Mouse (Mus musculus): ENCODE results near the gene Ceacam16. TPM values are rescaled to one million over a fixed set of nuclear protein-coding genes. Genes with fewer than 3 reads are reported as not detected.
A peak's percentile ranks its signal among the peaks of the same experiment; 100 is the strongest.

The Ceacam16 gene
- polyA plus RNA-seq, 1 experiment from 2014 or later, result not detected

DNA sequence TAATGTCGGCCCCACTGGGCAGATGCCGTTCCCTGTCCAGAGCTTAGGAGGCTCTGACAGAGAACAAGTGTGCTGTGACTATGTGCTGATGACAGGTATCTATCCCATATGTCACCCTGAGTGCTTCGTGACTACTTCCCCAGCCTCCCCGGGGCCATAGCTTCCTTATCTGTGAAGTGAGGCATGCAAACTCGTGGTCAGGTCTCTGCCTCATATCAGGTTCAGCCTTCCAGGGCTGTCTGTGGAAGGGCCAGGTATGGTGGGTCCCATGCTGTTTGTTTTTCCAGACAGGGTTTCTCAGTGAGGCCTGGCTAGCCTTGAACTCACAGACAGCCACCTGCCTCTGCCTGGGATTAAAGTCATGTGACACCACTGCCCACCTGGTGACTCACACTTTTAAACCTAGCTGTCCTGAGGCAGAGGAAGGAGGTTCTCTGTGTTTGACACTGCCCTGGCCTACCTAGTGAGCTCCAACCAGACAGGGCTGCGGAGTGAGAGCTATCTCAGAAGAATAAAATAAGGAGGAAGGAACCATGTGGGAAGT, 47.4 kb downstream of the Ceacam16 start:
- Histone ChIP-seq H3K9ac (ENCODE audit: low read depth, low read length) (no peak overlapping the region), H3K4me2 (replicated peaks; ENCODE audit: low read depth, low read length) (no peak overlapping the region), H3K4me3 (ENCODE audit: low read depth, low read length) (no peak overlapping the region), H3K9me3 (ENCODE audit: control insufficient read depth, low read length) (no peaks in the 10 kb centered on the region), H3K36me3 (ENCODE audit: control insufficient read depth, insufficient read depth, low read length) (no peaks in the 10 kb centered on the region), H3K27me3 (ENCODE audit: control insufficient read depth, insufficient read depth, low read length) (peaks cover 42% of the 10 kb centered on the region), H3K27ac (ENCODE audit: low read depth, low read length) (no peak overlapping the region), H3K4me1 (replicated peaks; ENCODE audit: control insufficient read depth, insufficient read depth, low read length) (peaks cover 14% of the 10 kb centered on the region)
- no peak for DNase-seq (ENCODE audit: low spot score)
- WGBS, result 80% methylated on average over 6 of the region's 6 CpGs
- ATAC-seq (ENCODE audit: low FRiP score), result no peak

DNA sequence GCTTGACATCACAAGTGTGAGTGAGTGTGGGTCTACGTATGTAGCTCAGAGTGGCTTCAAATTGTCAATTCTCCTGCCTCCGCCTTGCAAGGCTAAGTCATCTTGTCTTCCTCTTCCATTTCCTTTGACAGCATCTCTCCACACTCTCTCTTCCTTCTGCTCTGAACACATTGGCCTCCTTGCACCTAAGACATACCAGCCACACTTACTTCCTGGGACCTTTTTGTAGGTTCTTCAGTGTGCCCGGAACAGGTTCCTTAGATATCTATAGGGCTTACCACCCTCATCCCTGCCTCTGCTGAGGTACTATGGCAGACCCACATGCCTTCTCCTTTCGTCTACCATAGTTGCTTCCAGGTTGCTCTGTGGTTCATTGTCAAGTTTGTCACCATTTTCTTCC, 47.9 kb downstream of the Ceacam16 start:
- WGBS, result 88% methylated on average over 4 of the region's 4 CpGs
- no peak overlapping the region for H3K9ac ChIP-seq (ENCODE audit: low read depth, low read length)
- DNase-seq (ENCODE audit: low spot score) (no peak), ATAC-seq (ENCODE audit: low FRiP score) (no peak)
- no peaks in the 10 kb centered on the region for H3K36me3 ChIP-seq (ENCODE audit: control insufficient read depth, insufficient read depth, low read length)
- H3K9me3 ChIP-seq (ENCODE audit: control insufficient read depth, low read length), result no peaks in the 10 kb centered on the region
- no peak overlapping the region for H3K4me3 ChIP-seq (ENCODE audit: low read depth, low read length)
- peaks cover 44% of the 10 kb centered on the region for H3K27me3 ChIP-seq (ENCODE audit: control insufficient read depth, insufficient read depth, low read length)
- no peak overlapping the region for H3K27ac ChIP-seq (ENCODE audit: low read depth, low read length)
- H3K4me2 ChIP-seq (replicated peaks; ENCODE audit: low read depth, low read length), result no peak overlapping the region
- peaks cover 14% of the 10 kb centered on the region for H3K4me1 ChIP-seq (replicated peaks; ENCODE audit: control insufficient read depth, insufficient read depth, low read length)

DNA sequence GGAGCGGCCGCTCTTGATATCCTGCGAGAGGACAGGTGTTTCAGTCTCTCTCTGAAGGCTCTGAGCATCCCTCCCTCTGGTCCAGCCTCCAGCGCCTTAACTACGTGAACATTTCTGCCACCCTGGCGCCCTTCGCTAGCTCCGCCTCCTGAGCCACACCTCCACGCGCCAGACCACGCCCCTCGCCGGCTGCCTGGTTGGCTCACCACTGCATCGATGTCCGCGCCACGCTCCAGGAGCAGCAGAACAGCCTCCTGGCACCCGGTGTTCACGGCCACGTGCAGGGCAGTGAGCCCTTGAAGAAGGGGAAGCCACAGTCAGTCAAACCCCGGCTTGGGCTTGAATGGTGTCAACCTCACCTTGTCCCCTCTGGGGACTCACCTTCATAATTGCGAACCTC, 50.0 kb downstream of the Ceacam16 start:
- H3K27ac ChIP-seq (ENCODE audit: low read depth, low read length), result no peak overlapping the region
- peak overlapping the region; percentile 4; the same call in 1 of the 2 replicates for H3K4me3 ChIP-seq (ENCODE audit: low read depth, low read length)
- no peaks in the 10 kb centered on the region for H3K9me3 ChIP-seq (ENCODE audit: control insufficient read depth, low read length)
- peaks cover 41% of the 10 kb centered on the region for H3K27me3 ChIP-seq (ENCODE audit: control insufficient read depth, insufficient read depth, low read length)
- WGBS, result 2% methylated on average over 22 of the region's 22 CpGs
- ATAC-seq (ENCODE audit: low FRiP score) (peak; percentile 28; the same call in 1 of the 2 replicates), DNase-seq (ENCODE audit: low spot score) (peak; percentile 53)
- peaks cover 6% of the 10 kb centered on the region; the same call in 1 of the 2 replicates for H3K4me1 ChIP-seq (replicated peaks; ENCODE audit: control insufficient read depth, insufficient read depth, low read length)
- H3K4me2 ChIP-seq (replicated peaks; ENCODE audit: low read depth, low read length), result peak overlapping the region; percentile 31
- H3K36me3 ChIP-seq (ENCODE audit: control insufficient read depth, insufficient read depth, low read length), result no peaks in the 10 kb centered on the region
- no peak overlapping the region for H3K9ac ChIP-seq (ENCODE audit: low read depth, low read length)

DNA sequence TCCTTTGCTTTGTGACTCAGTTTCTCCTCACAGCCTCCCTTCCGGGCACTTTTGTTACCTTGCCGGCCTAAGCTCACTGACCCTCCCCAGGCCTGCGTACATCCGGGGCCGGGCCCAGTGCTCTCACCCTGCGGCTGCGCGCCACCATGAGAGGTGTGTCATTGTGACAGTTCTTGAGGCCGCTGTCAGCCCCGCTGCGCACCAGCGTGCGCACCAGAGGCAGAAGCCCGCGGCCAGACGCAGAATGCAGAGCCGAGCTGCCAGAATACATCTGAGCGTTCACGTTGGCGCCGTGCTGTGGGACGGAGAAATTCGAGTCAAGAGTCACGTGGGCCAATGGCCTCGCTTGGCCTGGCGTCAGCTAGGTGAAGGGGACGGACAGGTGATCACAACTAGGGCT, 51.7 kb downstream of the Ceacam16 start:
- Histone ChIP-seq H3K9me3 (ENCODE audit: control insufficient read depth, low read length) (no peaks in the 10 kb centered on the region), H3K27ac (ENCODE audit: low read depth, low read length) (no peak overlapping the region), H3K27me3 (ENCODE audit: control insufficient read depth, insufficient read depth, low read length) (peaks cover 39% of the 10 kb centered on the region), H3K4me1 (replicated peaks; ENCODE audit: control insufficient read depth, insufficient read depth, low read length) (peaks cover 6% of the 10 kb centered on the region; the same call in 1 of the 2 replicates), H3K4me2 (replicated peaks; ENCODE audit: low read depth, low read length) (peak overlapping the region; percentile 26), H3K36me3 (ENCODE audit: control insufficient read depth, insufficient read depth, low read length) (no peaks in the 10 kb centered on the region), H3K4me3 (ENCODE audit: low read depth, low read length) (peak overlapping the region; percentile 8; the same call in 1 of the 2 replicates), H3K9ac (ENCODE audit: low read depth, low read length) (0 out of 2 replicates have a peak overlapping the region, but pooled peaks have one; percentile 19)
- DNase-seq (ENCODE audit: low spot score) (no peak), ATAC-seq (ENCODE audit: low FRiP score) (peak; percentile 62; the same call in 1 of the 2 replicates)
- WGBS, result 2% methylated on average over 27 of the region's 27 CpGs

DNA sequence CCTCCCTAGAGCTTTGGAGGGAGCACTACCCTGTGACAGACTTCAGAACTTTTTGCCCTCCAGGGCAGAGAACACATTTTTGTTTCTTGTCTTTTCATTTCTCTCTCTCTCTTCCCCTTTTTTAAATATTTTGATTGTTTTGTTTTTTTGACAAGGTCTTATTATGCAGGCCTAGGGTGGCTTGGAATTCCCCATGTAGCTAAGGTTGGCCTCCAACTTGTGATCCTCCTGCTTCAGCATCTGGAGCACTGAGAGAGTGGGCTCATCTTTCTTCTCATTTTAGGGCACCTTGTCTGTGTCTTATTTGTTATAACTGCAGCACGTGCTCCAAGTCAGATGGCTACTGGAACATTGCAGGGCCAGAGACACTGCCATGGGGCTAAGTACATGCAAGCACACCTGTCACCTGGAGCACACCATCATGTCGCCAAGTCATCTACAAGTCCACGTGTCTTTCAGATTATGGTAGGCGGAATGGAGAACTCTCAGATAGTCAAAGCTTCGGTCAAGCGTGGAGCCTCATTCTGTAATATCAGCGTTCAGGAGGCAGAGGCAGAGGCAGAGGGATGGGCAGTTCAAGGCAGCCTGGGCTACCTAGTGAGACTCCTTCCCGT, 54.6 kb downstream of the Ceacam16 start:
- Histone ChIP-seq H3K9me3 (ENCODE audit: control insufficient read depth, low read length) (no peaks in the 10 kb centered on the region), H3K4me3 (ENCODE audit: low read depth, low read length) (no peak overlapping the region), H3K9ac (ENCODE audit: low read depth, low read length) (no peak overlapping the region), H3K4me2 (replicated peaks; ENCODE audit: low read depth, low read length) (no peak overlapping the region), H3K27ac (ENCODE audit: low read depth, low read length) (no peak overlapping the region), H3K36me3 (ENCODE audit: control insufficient read depth, insufficient read depth, low read length) (no peaks in the 10 kb centered on the region), H3K27me3 (ENCODE audit: control insufficient read depth, insufficient read depth, low read length) (peaks cover 31% of the 10 kb centered on the region), H3K4me1 (replicated peaks; ENCODE audit: control insufficient read depth, insufficient read depth, low read length) (peaks cover 6% of the 10 kb centered on the region; the same call in 1 of the 2 replicates)
- ATAC-seq (ENCODE audit: low FRiP score) (no peak), DNase-seq (ENCODE audit: low spot score) (no peak)
- WGBS, result 86% methylated on average over 8 of the region's 8 CpGs

DNA sequence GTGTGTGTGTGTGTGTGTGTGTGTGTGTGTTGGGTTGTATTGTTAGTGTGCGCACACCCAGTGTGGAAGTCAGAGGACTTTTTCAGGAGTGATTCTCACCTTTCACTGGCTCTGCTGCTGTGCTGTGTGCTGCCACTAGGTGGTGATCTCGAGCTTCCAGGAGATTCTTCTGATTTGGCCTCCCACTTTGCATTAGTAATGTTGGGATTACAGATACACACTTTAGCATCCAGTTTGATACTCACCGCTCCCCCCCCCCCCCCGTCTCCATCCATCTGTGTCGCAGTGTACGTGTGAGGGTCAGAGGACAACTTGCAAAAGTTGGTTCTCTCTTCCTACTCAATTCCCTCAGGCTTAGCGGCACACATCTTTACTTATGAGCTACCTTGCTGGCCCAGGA, 58.1 kb downstream of the Ceacam16 start:
- H3K9me3 ChIP-seq (ENCODE audit: control insufficient read depth, low read length), result no peaks in the 10 kb centered on the region
- no peaks in the 10 kb centered on the region for H3K4me1 ChIP-seq (replicated peaks; ENCODE audit: control insufficient read depth, insufficient read depth, low read length)
- no peak overlapping the region for H3K9ac ChIP-seq (ENCODE audit: low read depth, low read length)
- no peak overlapping the region for H3K4me3 ChIP-seq (ENCODE audit: low read depth, low read length)
- DNase-seq (ENCODE audit: low spot score) (peak; percentile 84), ATAC-seq (ENCODE audit: low FRiP score) (peak; percentile 40; the same call in 1 of the 2 replicates)
- no peak overlapping the region for H3K27ac ChIP-seq (ENCODE audit: low read depth, low read length)
- no peak overlapping the region for H3K4me2 ChIP-seq (replicated peaks; ENCODE audit: low read depth, low read length)
- 48% methylated on average over 3 of the region's 7 CpGs for WGBS
- H3K27me3 ChIP-seq (ENCODE audit: control insufficient read depth, insufficient read depth, low read length), result no peaks in the 10 kb centered on the region
- H3K36me3 ChIP-seq (ENCODE audit: control insufficient read depth, insufficient read depth, low read length), result no peaks in the 10 kb centered on the region

Other genes starting within 250 kb of the Ceacam16 start
- 3.7 and 3.9 TPM in 2 replicates for gene Relb, start 231.9 kb downstream of the Ceacam16 start, polyA plus RNA-seq (2014; fragmentation: Nextera tagmentation; extraction: Ambion mirVana)
- gene Clptm1, start 196.3 kb downstream of the Ceacam16 start, polyA plus RNA-seq (2014; fragmentation: Nextera tagmentation; extraction: Ambion mirVana), result 86.2 and 94.4 TPM in 2 replicates
- gene Apoc2, start 183.4 kb downstream of the Ceacam16 start, polyA plus RNA-seq (2014; fragmentation: Nextera tagmentation; extraction: Ambion mirVana), result 0.33 TPM in 1 of 2 replicates, not detected in the other
- gene Gm44805, start 179.9 kb downstream of the Ceacam16 start, polyA plus RNA-seq (2014; fragmentation: Nextera tagmentation; extraction: Ambion mirVana), result not detected in 2 replicates
- not detected in 2 replicates for gene Apoc4, start 179.8 kb downstream of the Ceacam16 start, polyA plus RNA-seq (2014; fragmentation: Nextera tagmentation; extraction: Ambion mirVana)
- gene Apoc1, start 168.6 kb downstream of the Ceacam16 start, polyA plus RNA-seq (2014; fragmentation: Nextera tagmentation; extraction: Ambion mirVana), result 3.0 and 3.4 TPM in 2 replicates
- 192 and 221 TPM in 2 replicates for gene Apoe, start 162.1 kb downstream of the Ceacam16 start, polyA plus RNA-seq (2014; fragmentation: Nextera tagmentation; extraction: Ambion mirVana)
- 113 and 129 TPM in 2 replicates for gene Tomm40, start 145.9 kb downstream of the Ceacam16 start, polyA plus RNA-seq (2014; fragmentation: Nextera tagmentation; extraction: Ambion mirVana)
- 52.5 and 60.3 TPM in 2 replicates for gene Nectin2, start 110.8 kb downstream of the Ceacam16 start, polyA plus RNA-seq (2014; fragmentation: Nextera tagmentation; extraction: Ambion mirVana)
- gene Bcam, start 90.3 kb downstream of the Ceacam16 start, polyA plus RNA-seq (2014; fragmentation: Nextera tagmentation; extraction: Ambion mirVana), result 20.6 and 22.1 TPM in 2 replicates
- 0.59 and 0.63 TPM in 2 replicates for gene Cblc, start 64.5 kb downstream of the Ceacam16 start, polyA plus RNA-seq (2014; fragmentation: Nextera tagmentation; extraction: Ambion mirVana)
- 0.26 and 0.33 TPM in 2 replicates for gene Bcl3, start 38.5 kb downstream of the Ceacam16 start, polyA plus RNA-seq (2014; fragmentation: Nextera tagmentation; extraction: Ambion mirVana)
- gene Gm19345, start 9.3 kb downstream of the Ceacam16 start, polyA plus RNA-seq (2014; fragmentation: Nextera tagmentation; extraction: Ambion mirVana), result 0.17 TPM in 1 of 2 replicates, not detected in the other
- not detected in 2 replicates for gene Ceacam19, start 26.7 kb upstream of the Ceacam16 start, polyA plus RNA-seq (2014; fragmentation: Nextera tagmentation; extraction: Ambion mirVana)
- gene Pvr, start 59.9 kb upstream of the Ceacam16 start, polyA plus RNA-seq (2014; fragmentation: Nextera tagmentation; extraction: Ambion mirVana), result 2.8 and 3.1 TPM in 2 replicates
- gene Igsf23, start 89.5 kb upstream of the Ceacam16 start, polyA plus RNA-seq (2014; fragmentation: Nextera tagmentation; extraction: Ambion mirVana), result 0.15 TPM in 1 of 2 replicates, not detected in the other
- not detected in 2 replicates for gene Ceacam20, start 104.1 kb upstream of the Ceacam16 start, polyA plus RNA-seq (2014; fragmentation: Nextera tagmentation; extraction: Ambion mirVana)
- gene Nlrp9b, start 130.2 kb upstream of the Ceacam16 start, polyA plus RNA-seq (2014; fragmentation: Nextera tagmentation; extraction: Ambion mirVana), result not detected in 2 replicates
- gene Vmn1r91, start 238.4 kb upstream of the Ceacam16 start, polyA plus RNA-seq (2014; fragmentation: Nextera tagmentation; extraction: Ambion mirVana), result not detected in 2 replicates

All from hindbrain, embryonic 11.5 days (tissue).